Mouse (Mus musculus): ENCODE measurements around the gene Slitrk3. TPM values are rescaled to one million over a fixed set of nuclear protein-coding genes. Genes with fewer than 3 reads are reported as not detected.
"Not testable (repeated sequence)": the region's sequence is repeated elsewhere in the genome, so short reads cannot be mapped to it uniquely, and the experiment has no call there.

Slitrk3 gene
- total RNA-seq (2021): not detected in 2 replicates
- long read RNA-seq: 0 reads

DNA sequence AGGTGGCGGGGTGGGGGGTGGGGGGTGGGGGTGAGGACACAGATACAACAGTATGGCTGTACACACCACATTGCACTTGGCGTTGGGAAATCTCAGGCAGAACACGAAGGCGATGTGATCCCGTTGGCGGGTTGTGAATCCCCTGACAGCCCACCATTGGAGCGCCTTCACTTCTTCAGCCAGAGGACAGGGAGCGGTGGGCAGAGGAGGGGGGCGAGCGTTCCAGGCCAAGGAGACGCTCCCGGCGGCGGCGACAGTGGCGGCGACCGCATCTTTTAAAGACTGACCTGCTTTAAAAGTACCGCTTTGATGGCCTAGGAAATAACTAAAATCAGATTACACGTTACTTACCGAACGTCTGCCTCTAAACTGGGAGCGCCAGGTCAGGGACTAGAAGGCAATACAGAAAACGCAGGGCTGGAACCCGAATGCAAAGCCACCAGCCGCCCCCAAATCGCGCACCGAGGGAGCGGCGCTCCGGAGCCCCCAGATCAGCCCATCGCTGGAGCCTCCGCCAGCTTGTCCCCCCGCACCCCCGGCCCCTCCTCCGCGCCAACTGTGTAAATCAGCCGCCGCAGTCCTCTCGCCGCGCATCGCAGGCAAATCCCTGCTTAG is at the start of gene Slitrk3:
Gene Slitrk3, minus strand, starts transcription at position 607 of the 615 bp plus-strand sequence.
- DNase-seq: peak; percentile 6

DNA sequence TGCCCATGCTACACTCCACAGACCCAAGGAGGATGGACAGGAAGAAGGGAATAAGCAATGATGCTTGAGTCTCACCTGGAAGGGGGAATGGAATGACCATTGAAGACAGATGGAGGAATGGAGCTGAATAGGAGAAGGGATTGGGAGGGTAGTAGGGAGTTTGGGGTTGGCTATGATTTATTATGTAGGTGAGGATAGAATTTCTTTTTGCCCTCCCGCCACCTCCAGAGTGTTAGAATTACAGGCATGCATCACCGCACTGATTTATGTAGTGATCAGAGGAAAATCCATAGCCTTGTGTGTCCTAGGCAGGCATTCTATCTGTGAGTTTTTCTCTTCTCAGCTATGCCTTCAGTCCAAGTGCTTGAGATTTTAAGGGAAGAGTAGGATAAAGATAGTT is 36.8 kb upstream of the Slitrk3 start:
- DNase-seq: not testable (repeated sequence)

DNA sequence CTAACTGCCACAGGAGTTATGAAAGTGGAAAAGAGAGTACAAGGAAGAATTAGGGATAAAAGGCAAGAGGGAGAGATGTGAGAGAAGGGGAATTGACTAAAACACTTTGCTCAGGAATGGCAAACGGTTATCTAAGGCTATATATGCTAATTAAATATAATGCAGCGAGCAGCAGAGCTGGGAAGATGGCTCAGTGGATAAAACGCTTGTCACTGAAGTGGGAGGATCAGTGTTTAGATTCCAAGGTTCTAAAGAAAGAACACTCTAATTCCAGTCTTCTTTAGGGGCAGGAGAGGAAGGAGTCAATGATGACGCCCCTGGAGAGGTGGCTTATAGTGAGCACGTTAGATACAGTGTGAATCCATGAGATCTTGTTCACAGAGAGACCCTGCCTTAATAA is 27.0 kb upstream of the Slitrk3 start:
- no peak for DNase-seq

- DNase-seq: peak; percentile 56
Measured at GRCm38 (mm10) chr3:73065823-73066755, 8.5 kb upstream of the Slitrk3 start.

GRCm38 (mm10) chr3:73058190-73058589 is 587 bp upstream of the Slitrk3 start:
- no peak for DNase-seq

DNA sequence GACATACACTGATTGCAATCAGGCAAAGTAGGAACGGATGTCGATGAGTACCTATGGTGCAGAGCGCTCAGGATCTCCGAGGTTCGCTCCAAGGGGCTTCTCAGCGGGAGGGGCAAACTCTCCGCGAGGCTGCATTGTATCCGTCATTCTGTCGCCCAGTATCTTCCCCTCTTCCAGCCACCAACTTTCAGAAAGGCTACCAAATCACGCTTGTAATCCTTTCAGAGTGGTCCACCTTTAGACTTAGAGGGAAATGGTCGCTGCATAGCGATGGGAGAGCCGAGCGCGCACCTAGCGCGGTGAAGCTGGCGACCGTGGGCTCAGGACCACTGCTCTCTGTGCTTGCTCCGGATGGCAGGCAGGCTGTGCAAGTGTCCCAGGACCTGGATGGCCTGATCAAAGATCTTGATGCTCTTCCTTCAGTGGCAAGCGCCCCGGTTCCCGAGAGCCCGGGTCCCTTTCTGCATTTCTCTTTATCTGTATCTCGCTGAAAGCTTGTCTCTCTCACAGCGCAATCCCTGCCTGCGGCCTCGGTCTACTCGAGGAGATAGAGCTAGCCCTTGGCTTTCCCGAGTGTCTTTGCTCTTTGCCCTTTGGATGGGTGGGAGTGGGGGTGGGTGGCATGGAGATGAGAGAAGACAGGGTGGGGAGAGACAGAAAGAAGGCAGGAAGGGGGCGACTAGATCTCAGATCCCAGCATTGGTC is 959 bp downstream of the Slitrk3 start:
- no peak for DNase-seq

DNA sequence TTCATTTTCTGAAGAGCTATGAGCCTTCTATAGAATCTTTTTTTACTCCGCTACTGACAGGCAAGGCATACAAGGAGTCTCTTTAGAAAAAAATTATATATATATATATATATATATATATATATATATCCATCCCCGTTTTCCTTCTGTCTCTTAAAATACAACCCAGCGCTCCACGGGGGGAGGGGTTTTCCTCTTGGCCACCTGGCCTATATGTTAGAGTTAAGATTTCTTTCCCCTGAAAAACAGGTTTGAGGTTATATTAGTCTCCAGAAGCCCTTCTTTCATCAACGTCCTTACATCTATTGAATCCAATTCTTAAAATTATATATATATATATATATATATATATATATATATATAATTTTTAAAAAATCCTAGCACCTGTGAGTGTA is 1.6 kb downstream of the Slitrk3 start:
- DNase-seq: no peak

- DNase-seq: no peak
Measured at GRCm38 (mm10) chr3:73055399-73056043, 2.1 kb downstream of the Slitrk3 start.

- peak; percentile 6 for DNase-seq
Measured at GRCm38 (mm10) chr3:73053451-73053931, 4.1 kb downstream of the Slitrk3 start.

GRCm38 (mm10) chr3:73046248-73046647 is 11.4 kb downstream of the Slitrk3 start:
- DNase-seq: peak; percentile 54

GRCm38 (mm10) chr3:73042256-73042655 is 15.3 kb downstream of the Slitrk3 start:
- DNase-seq: no peak

GRCm38 (mm10) chr3:73006045-73006444 is 51.6 kb downstream of the Slitrk3 start:
- DNase-seq: no peak

- DNase-seq: no peak
Measured at GRCm38 (mm10) chr3:73002933-73003696, 54.5 kb downstream of the Slitrk3 start.

GRCm38 (mm10) chr3:72997517-72997916 is 60.1 kb downstream of the Slitrk3 start:
- DNase-seq: no peak

Other genes starting within 250 kb of the Slitrk3 start
- gene Sis, start 89.9 kb downstream of the Slitrk3 start, total RNA-seq (2021): not detected in 2 replicates